Comparison of ENCODE assay signal across 15 mouse cellular contexts in genomic region chr5:134401841-134402240, GRCm38 (mm10). TPM values are rescaled to one million over a fixed set of nuclear protein-coding genes. Genes with fewer than 3 reads are reported as not detected.
A peak's percentile ranks its signal among the peaks of the same experiment; 100 is the strongest.
DNase-seq lines count a peak whose midpoint lies in the region.
"Had no signal": no experiment of that assay in that cellular context is flagged by ENCODE, and none has a peak within 500 bp of the region (broad histone marks: within the 10 kb centered on the region; RNA-seq: fewer than 3 reads in every experiment).

No protein-coding gene starts in this region.

- WGBS in heart, embryonic 10.5 days: 94% methylated on average over 18 of the region's 18 CpGs

- no peaks in the 10 kb centered on the region for H3K9me3 ChIP-seq in heart, embryonic 10.5 days
- H3K9me3 ChIP-seq: forebrain, embryonic 15.5 days; limb, embryonic 13.5 days; midbrain, embryonic 13.5 days had no signal

- peaks cover 10% of the 10 kb centered on the region for H3K4me1 ChIP-seq in heart, embryonic 10.5 days
- H3K4me1 ChIP-seq: midbrain, embryonic 13.5 days had no signal

- H3K27ac ChIP-seq in heart, embryonic 10.5 days: no peak overlapping the region
- H3K27ac ChIP-seq: forebrain, embryonic 15.5 days; limb, embryonic 13.5 days; midbrain, embryonic 13.5 days had no signal

- H3K27me3 ChIP-seq in heart, embryonic 10.5 days (ENCODE audit: insufficient read depth, poor library complexity, severe bottlenecking): no peaks in the 10 kb centered on the region
- H3K27me3 ChIP-seq: forebrain, embryonic 15.5 days; limb, embryonic 13.5 days; midbrain, embryonic 13.5 days had no signal

- H3K4me3 ChIP-seq in heart, embryonic 10.5 days: no peak overlapping the region
- H3K4me3 ChIP-seq: forebrain, embryonic 15.5 days; limb, embryonic 13.5 days; midbrain, embryonic 13.5 days; myocyte had no signal

- DNase-seq in frontal cortex, postnatal 14 days (ENCODE audit: low spot score in 2 of 2): peak; percentile 32 to 54
- peak; percentile 79 for DNase-seq in layer of hippocampus, adult 8-10 months (ENCODE audit: low spot score in 2 of 2)
- DNase-seq in left cerebral cortex, adult 8-10 months (ENCODE audit: low spot score in 2 of 2): peak; percentile 37 to 80
- peak; percentile 68 for DNase-seq in right cerebral cortex, postnatal 14 days
- no peak for DNase-seq in thymus, postnatal 10 days (ENCODE audit: low spot score in 2 of 2)
- no peak for DNase-seq in heart, embryonic 10.5 days (ENCODE audit: low spot score)
- no peak for DNase-seq in spleen, postnatal 4 days (ENCODE audit: low spot score in 2 of 2)
- DNase-seq: adrenal gland, adult 2 months; cerebellum, adult 9-10 months; gastrocnemius, postnatal 25 days had no signal

- peaks cover 98% of the 10 kb centered on the region for H3K36me3 ChIP-seq in heart, embryonic 10.5 days

RNA-seq across cellular contexts. Expression of gene Gtf2ird1, which starts 54.7 kb away (rescaled TPM):
- total RNA-seq in layer of hippocampus, adult 8-10 months (2022): 10 to 100 TPM; 26.8 to 35.0 (median 32.8) TPM
- total RNA-seq in left cerebral cortex, adult 8-10 months (2022): 10 to 100 TPM; 48.9 to 66.4 (median 52.1) TPM
- polyA plus RNA-seq in heart, embryonic 10.5 days (2016; fragmentation: Nextera tagmentation; extraction: Ambion mirVana): 64.1 and 74.8 TPM in 2 replicates
- total RNA-seq: neutrophil, adult 5-6 weeks had no signal

Comparison
In these comparisons a context has a peak if more than half of its experiments do, and no peak if none do; other contexts are left out.
1. DNase-seq: peak in frontal cortex, postnatal 14 days (2 of 2), layer of hippocampus, adult 8-10 months (2 of 2), left cerebral cortex, adult 8-10 months (2 of 2) and right cerebral cortex, postnatal 14 days (single experiment); none in thymus, postnatal 10 days (0 of 2), heart, embryonic 10.5 days (single experiment) and spleen, postnatal 4 days (0 of 2).